Mouse (Mus musculus) spleen, adult 2 months (tissue): ENCODE measurements around the gene Gm48552. TPM values are rescaled to one million over a fixed set of nuclear protein-coding genes. Genes with fewer than 3 reads are reported as not detected.

ENCODE experiments used
- DNase-seq, 2 experiments: peaks; one replicate each; pipeline versions ENCODE4 v3.0.0 to v3.0.0-alpha.2; 2012 to 2021; ENCODE audit warnings: low spot score in 2 of 2, low read depth in 1 of 2
- H3K27ac ChIP-seq: fragments of 200-500 bp; 2 replicates; pipeline ENCODE4 v1.5.1; 2012; ENCODE audit warnings: low read length, inconsistent platforms; ENCODE audit not compliant: insufficient read depth
- H3K27me3 ChIP-seq: fragments of 200-500 bp; 2 replicates; pipeline ENCODE4 v1.6.1; 2012; ENCODE audit warnings: mild to moderate bottlenecking, moderate library complexity, low read length, inconsistent platforms; ENCODE audit not compliant: control insufficient read depth, insufficient read depth
- H3K36me3 ChIP-seq: fragments of 200-500 bp; 2 replicates; pipeline ENCODE4 v1.6.1; 2012; ENCODE audit warnings: mild to moderate bottlenecking, low read length, inconsistent platforms; ENCODE audit not compliant: control insufficient read depth, insufficient read depth
- H3K4me1 ChIP-seq: fragments of 200-500 bp; 2 replicates; pipeline ENCODE4 v1.6.1; 2011; ENCODE audit warnings: inconsistent platforms; ENCODE audit not compliant: control insufficient read depth, insufficient read depth, insufficient read length
- H3K4me3 ChIP-seq: fragments of 200-500 bp; 2 replicates; pipeline ENCODE4 v1.5.1; 2011; ENCODE audit warnings: mild to moderate bottlenecking, inconsistent platforms; ENCODE audit not compliant: insufficient read depth, insufficient read length; ENCODE audit errors: extremely low read depth
- CTCF ChIP-seq: fragments of 200-500 bp; IDR thresholded peaks from 2 replicates; pipeline ENCODE4 v1.5.1; 2011; ENCODE audit warnings: mild to moderate bottlenecking, inconsistent platforms; ENCODE audit not compliant: insufficient read depth, insufficient read length, insufficient replicate concordance; ENCODE audit errors: extremely low read depth
- POLR2A ChIP-seq: fragments of 200-500 bp; IDR thresholded peaks from 2 replicates; pipeline ENCODE4 v1.6.1; 2011; ENCODE audit warnings: low read depth, low read length, inconsistent platforms
- WGBS: fragments of 180-500 bp; shearing (Covaris S2); methylation state at CpG from one replicate; pipeline ENCODE4 v1.1.7; 2018; 5-methylcytosine and 5-hydroxymethylcytosine counted together
- polyA plus RNA-seq: library from polyadenylated mRNA; depleted of rRNA; stranded (reverse); fragments of >200 nt; gene quantifications from 2 replicates; pipeline ENCODE4 v1.2.3, GENCODE M21; 2012

The Gm48552 gene
- polyA plus RNA-seq, 1 experiment: 2.9 TPM

DNA sequence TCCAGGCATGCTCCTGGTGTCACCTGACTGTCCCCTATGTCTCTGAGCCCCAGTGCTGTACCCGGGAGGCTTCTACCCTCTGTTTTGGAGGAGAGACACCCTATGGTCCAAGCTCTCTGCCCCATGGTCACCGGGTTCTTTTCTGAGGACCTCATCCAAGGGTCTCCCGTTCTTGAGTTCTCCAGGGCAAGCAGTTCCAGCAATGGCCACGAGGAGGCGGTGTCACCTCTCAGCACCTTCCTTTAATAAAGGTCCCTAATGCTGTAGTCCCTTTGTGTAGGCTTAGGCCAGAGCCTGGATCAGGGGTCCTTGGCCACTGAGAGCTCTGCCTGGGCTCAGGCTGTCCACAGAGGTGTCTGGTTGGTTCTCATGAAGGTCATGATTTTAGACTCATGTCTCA, 6.3 kb downstream of the Gm48552 start:
- no peak overlapping the region for H3K27ac ChIP-seq
- H3K27me3 ChIP-seq: no peaks in the 10 kb centered on the region
- 17% methylated on average over 5 of the region's 5 CpGs for WGBS
- no peak overlapping the region for H3K4me3 ChIP-seq
- H3K4me1 ChIP-seq: peaks cover 13% of the 10 kb centered on the region; the same call in 1 of the 2 replicates
- peak; percentile 41 to 66 for DNase-seq
- H3K36me3 ChIP-seq: peaks cover 6% of the 10 kb centered on the region
- TF ChIP-seq CTCF: peak; percentile 88; the same call in 1 of the 2 replicates
- no peak for TF ChIP-seq POLR2A

DNA sequence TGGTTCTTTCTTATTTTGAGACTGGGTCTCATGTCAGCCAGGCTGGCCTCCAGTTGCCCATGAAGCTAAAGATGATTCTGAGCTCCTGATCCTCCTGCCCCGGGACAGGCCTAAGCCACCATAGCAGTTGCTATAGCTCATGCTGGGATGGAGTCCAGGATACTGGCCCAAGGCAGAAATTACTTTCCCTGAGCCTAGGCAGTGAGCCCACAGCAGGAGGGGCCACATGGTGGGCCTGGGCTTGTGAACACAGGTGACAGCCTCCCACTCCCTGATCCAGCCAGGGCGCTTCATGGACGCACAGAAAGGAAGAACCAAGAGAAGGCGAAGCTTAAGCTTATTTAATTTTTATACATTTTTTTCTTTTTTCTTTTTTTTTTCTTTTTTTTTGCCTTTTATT, 7.1 kb downstream of the Gm48552 start:
- Histone ChIP-seq H3K27ac (no peak overlapping the region), H3K4me1 (peaks cover 13% of the 10 kb centered on the region; the same call in 1 of the 2 replicates), H3K36me3 (peaks cover 12% of the 10 kb centered on the region), H3K27me3 (no peaks in the 10 kb centered on the region), H3K4me3 (no peak overlapping the region)
- 91% methylated on average over 4 of the region's 4 CpGs for WGBS
- TF ChIP-seq CTCF: no peak
- no peak for TF ChIP-seq POLR2A
- DNase-seq: no peak

DNA sequence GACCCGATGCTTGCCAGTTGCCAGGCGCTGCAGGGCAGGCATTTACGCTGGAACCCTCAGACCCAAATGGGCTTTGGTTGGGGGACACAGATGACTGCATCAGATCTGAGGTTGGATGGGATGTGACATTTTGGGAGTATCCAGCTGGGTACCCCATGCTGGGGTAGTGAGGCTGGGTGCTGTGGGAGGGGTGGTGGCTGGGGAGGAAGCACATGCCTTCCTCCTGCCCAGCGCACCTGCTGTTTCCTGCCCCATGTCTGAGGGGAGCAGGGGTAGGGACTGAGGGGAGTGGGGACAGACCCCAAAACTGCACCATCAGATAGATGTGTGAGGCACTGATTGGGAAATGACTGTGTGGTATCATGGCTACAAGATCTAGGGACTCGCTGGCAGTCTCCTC, 7.9 kb downstream of the Gm48552 start:
- peaks cover 13% of the 10 kb centered on the region; the same call in 1 of the 2 replicates for H3K4me1 ChIP-seq
- no peak for TF ChIP-seq POLR2A
- WGBS: 38% methylated on average over 5 of the region's 5 CpGs
- DNase-seq: no peak
- no peak overlapping the region for H3K4me3 ChIP-seq
- no peaks in the 10 kb centered on the region for H3K27me3 ChIP-seq
- H3K27ac ChIP-seq: no peak overlapping the region
- H3K36me3 ChIP-seq: peaks cover 12% of the 10 kb centered on the region

- Histone ChIP-seq H3K4me1 (peaks cover under 1% of the 10 kb centered on the region; the same call in 1 of the 2 replicates), H3K4me3 (no peak overlapping the region), H3K27ac (no peak overlapping the region), H3K36me3 (peaks cover 13% of the 10 kb centered on the region), H3K27me3 (no peaks in the 10 kb centered on the region)
- TF ChIP-seq CTCF: no peak
- no peak for TF ChIP-seq POLR2A
- no peak for DNase-seq
- WGBS: 93% methylated on average over 5 of the region's 5 CpGs
Measured at GRCm38 (mm10) chr10:81399296-81399695, 10.5 kb downstream of the Gm48552 start.

GRCm38 (mm10) chr10:81399798-81400308, 11.0 kb downstream of the Gm48552 start:
- WGBS: 93% methylated on average over 18 of the region's 18 CpGs
- no peak overlapping the region for H3K27ac ChIP-seq
- no peak overlapping the region for H3K4me3 ChIP-seq
- no peaks in the 10 kb centered on the region for H3K27me3 ChIP-seq
- TF ChIP-seq POLR2A (no peak), CTCF (no peak)
- H3K4me1 ChIP-seq: peaks cover 6% of the 10 kb centered on the region
- H3K36me3 ChIP-seq: peaks cover 15% of the 10 kb centered on the region
- DNase-seq: no peak

DNA sequence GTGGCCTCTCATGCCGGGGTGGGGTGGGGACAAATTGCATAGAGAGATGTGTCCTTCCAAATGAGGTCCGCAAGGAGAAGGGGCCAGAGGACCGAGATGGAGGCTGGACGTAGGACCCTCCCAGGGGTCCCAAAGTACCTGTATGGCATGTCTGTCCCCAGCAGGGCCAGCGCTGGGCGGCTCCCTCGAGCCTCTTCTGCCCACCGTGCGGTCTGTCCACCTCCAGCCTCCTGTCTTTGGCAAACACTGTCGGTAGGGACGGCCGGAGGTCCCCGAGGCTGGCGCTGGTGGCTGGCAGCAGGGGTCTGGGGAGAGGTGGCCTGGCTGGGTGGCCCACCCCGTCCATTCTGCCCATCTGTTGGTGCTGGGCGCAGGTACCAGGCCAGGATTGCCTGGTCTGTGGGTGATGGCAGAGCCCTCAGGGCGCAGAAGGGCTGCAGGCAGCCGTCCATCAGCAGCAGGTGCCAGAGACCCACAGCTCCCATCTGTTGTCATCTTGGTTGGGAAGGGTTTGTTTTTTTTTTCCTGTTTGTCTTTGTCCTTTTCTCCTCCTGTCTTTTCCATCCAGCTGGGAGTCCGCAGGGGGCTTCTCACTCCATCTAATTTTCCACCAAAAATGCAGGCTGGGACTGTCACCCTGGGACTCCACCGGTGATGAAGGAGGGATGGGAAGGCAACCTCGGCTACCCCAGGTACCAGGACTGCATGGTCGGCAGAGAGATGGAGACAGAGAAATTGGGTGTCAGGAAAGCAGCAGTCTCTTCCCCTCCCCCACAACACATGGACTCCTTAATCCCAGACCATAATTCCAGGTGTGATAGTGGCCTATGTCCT, 11.8 kb downstream of the Gm48552 start:
- Histone ChIP-seq H3K4me3 (no peak overlapping the region), H3K36me3 (peaks cover 15% of the 10 kb centered on the region), H3K4me1 (peaks cover 8% of the 10 kb centered on the region), H3K27ac (no peak overlapping the region), H3K27me3 (no peaks in the 10 kb centered on the region)
- no peak for TF ChIP-seq CTCF
- no peak for TF ChIP-seq POLR2A
- no peak for DNase-seq
- 92% methylated on average over 22 of the region's 22 CpGs for WGBS

DNA sequence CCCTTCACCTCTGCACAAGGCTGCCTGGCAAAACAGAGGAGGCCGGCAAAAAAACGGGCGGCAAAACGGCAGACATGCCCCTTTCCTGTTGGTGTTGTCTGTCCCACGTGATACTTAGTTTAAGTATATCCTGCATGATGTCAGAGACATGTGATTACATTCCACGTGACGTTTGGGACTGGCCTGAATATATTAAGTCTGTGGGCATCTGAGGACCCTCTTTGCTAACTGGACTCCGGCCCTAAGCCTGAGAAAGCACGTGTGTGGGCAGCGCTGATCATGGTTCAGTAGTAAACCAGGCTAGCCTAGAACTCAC, 12.4 kb downstream of the Gm48552 start:
- 84% methylated on average over 10 of the region's 10 CpGs for WGBS
- Histone ChIP-seq H3K27ac (no peak overlapping the region), H3K4me3 (no peak overlapping the region), H3K36me3 (peaks cover 15% of the 10 kb centered on the region), H3K27me3 (no peaks in the 10 kb centered on the region), H3K4me1 (peaks cover 8% of the 10 kb centered on the region)
- TF ChIP-seq CTCF (no peak), POLR2A (no peak)
- no peak for DNase-seq
